Mouse (Mus musculus) CH12.LX (cell line): ENCODE measurements around the gene Wdfy3. TPM values are rescaled to one million over a fixed set of nuclear protein-coding genes. Genes with fewer than 3 reads are reported as not detected.

Experiments used
- DNase-seq: peaks from one replicate; pipeline ENCODE4 v3.0.0-alpha.2; 2013; ENCODE audit errors: extremely low read depth
- H3K27ac ChIP-seq: 2 replicates; pipeline ENCODE4 v1.5.1; 2012; ENCODE audit warnings: low read depth, mild to moderate bottlenecking, control low read depth, moderate library complexity; ENCODE audit not compliant: insufficient read depth
- H3K27me3 ChIP-seq: replicated peaks from 2 replicates; pipeline ENCODE3; 2012; ENCODE audit warnings: inconsistent platforms
- H3K36me3 ChIP-seq, 2 experiments: replicated peaks in 1 of 2; 2 replicates each; pipeline versions ENCODE3 to v1.6.1; 2012; ENCODE audit warnings: inconsistent platforms in 1 of 2, low read length in 1 of 2, mild to moderate bottlenecking in 1 of 2, mixed read lengths in 1 of 2, moderate library complexity in 1 of 2; ENCODE audit not compliant: control insufficient read depth in 1 of 2, insufficient read depth in 1 of 2
- H3K4me1 ChIP-seq, 2 experiments: 2 replicates each; pipeline ENCODE4 v1.6.1; 2012; ENCODE audit warnings: inconsistent platforms in 1 of 2, moderate library complexity in 1 of 2; ENCODE audit not compliant: insufficient read depth in 2 of 2, control insufficient read depth in 1 of 2
- H3K4me2 ChIP-seq: 2 replicates; pipeline ENCODE4 v1.6.1; 2012; ENCODE audit warnings: low read depth, mild to moderate bottlenecking, control low read depth; ENCODE audit not compliant: poor library complexity, insufficient read depth, severe bottlenecking
- H3K4me3 ChIP-seq, 3 experiments: fragments of 150-350 bp in 1 of 3; sonication (generic) in 1 of 3; replicated peaks in 1 of 3; 2 replicates each; pipeline versions ENCODE3 to v1.5.1; 2011 to 2012; ENCODE audit warnings: low read depth in 2 of 3, low read length in 2 of 3, mild to moderate bottlenecking in 2 of 3, moderate library complexity in 2 of 3, control low read depth in 1 of 3, improper control_type of control experiment in 1 of 3, inconsistent platforms in 1 of 3, mixed read lengths in 1 of 3; ENCODE audit not compliant: poor library complexity in 1 of 3
- H3K79me2 ChIP-seq: replicated peaks from 2 replicates; pipeline ENCODE4 v1.6.1; 2012; ENCODE audit warnings: mild to moderate bottlenecking, moderate library complexity; ENCODE audit not compliant: control insufficient read depth, poor library complexity, insufficient read depth, severe bottlenecking; ENCODE audit errors: extremely low read depth
- H3K9ac ChIP-seq: 2 replicates; pipeline ENCODE4 v1.6.1; 2012; ENCODE audit warnings: low read depth, mild to moderate bottlenecking, control low read depth, moderate library complexity; ENCODE audit not compliant: insufficient read depth
- H3K9me3 ChIP-seq: replicated peaks from 2 replicates; pipeline ENCODE3; 2012; ENCODE audit warnings: low read length, inconsistent platforms, mixed read lengths
- CTCF ChIP-seq, 2 experiments: IDR thresholded peaks in 1 of 2; conservative IDR thresholded peaks in 1 of 2; 2 replicates each; pipeline ENCODE4 v1.5.1; 2011 to 2012; ENCODE audit warnings: low read depth in 2 of 2, low read length in 2 of 2, improper control_type of control experiment in 1 of 2, inconsistent platforms in 1 of 2, mild to moderate bottlenecking in 1 of 2, moderate library complexity in 1 of 2
- E2F4 ChIP-seq: IDR thresholded peaks from 2 replicates; pipeline ENCODE4 v1.6.1; 2011; ENCODE audit warnings: low read depth, low read length, improper control_type of control experiment; ENCODE audit not compliant: insufficient replicate concordance
- ELF1 ChIP-seq: IDR thresholded peaks from 2 replicates; pipeline ENCODE4 v1.6.1; 2014; ENCODE audit warnings: low read depth, mild to moderate bottlenecking, inconsistent platforms, low read length, improper control_type of control experiment
- EP300 ChIP-seq: IDR thresholded peaks from 2 replicates; pipeline ENCODE4 v1.6.1; 2011; ENCODE audit warnings: low read length, improper control_type of control experiment
- ETS1 ChIP-seq: conservative IDR thresholded peaks from 2 replicates; pipeline ENCODE4 v1.6.1; 2012; ENCODE audit warnings: low read depth, mild to moderate bottlenecking, inconsistent platforms, low read length, improper control_type of control experiment, moderate library complexity
- HCFC1 ChIP-seq: IDR thresholded peaks from 2 replicates; pipeline ENCODE4 v1.6.1; 2012; ENCODE audit warnings: low read depth, mild to moderate bottlenecking, inconsistent platforms, low read length, improper control_type of control experiment
- IRF4 ChIP-seq: IDR thresholded peaks from 2 replicates; pipeline ENCODE4 v1.6.1; 2014; ENCODE audit warnings: low read depth, mild to moderate bottlenecking, inconsistent platforms, low read length, improper control_type of control experiment
- JUND ChIP-seq: conservative IDR thresholded peaks from 2 replicates; pipeline ENCODE4 v1.6.1; 2011; ENCODE audit warnings: low read depth, low read length, improper control_type of control experiment
- MAFK ChIP-seq: IDR thresholded peaks from 2 replicates; pipeline ENCODE4 v1.6.1; 2011; ENCODE audit warnings: low read length, improper control_type of control experiment; ENCODE audit not compliant: insufficient replicate concordance
- MAX ChIP-seq: IDR thresholded peaks from 2 replicates; pipeline ENCODE4 v1.6.1; 2011; ENCODE audit warnings: low read length, improper control_type of control experiment
- MAZ ChIP-seq: IDR thresholded peaks from 2 replicates; pipeline ENCODE4 v1.6.1; 2012; ENCODE audit warnings: low read depth, mild to moderate bottlenecking, inconsistent platforms, low read length, improper control_type of control experiment, moderate library complexity
- MEF2A ChIP-seq: IDR thresholded peaks from 2 replicates; pipeline ENCODE4 v1.6.1; 2014; ENCODE audit warnings: low read depth, mild to moderate bottlenecking, inconsistent platforms, low read length, improper control_type of control experiment, borderline replicate concordance
- MXI1 ChIP-seq: IDR thresholded peaks from 2 replicates; pipeline ENCODE4 v1.6.1; 2011; ENCODE audit warnings: mild to moderate bottlenecking, low read depth, low read length, improper control_type of control experiment
- NELFE ChIP-seq: IDR thresholded peaks from 2 replicates; pipeline ENCODE4 v1.6.1; 2011; ENCODE audit warnings: low read depth, low read length, improper control_type of control experiment
- POLR2AphosphoS2 ChIP-seq: IDR thresholded peaks from 2 replicates; pipeline ENCODE4 v1.6.1; 2011; ENCODE audit warnings: low read depth, low read length, improper control_type of control experiment
- SIN3A ChIP-seq: IDR thresholded peaks from 2 replicates; pipeline ENCODE4 v1.6.1; 2012; ENCODE audit warnings: low read length, improper control_type of control experiment, inconsistent platforms
- UBTF ChIP-seq: IDR thresholded peaks from 2 replicates; pipeline ENCODE4 v1.6.1; 2012; ENCODE audit warnings: low read depth, mild to moderate bottlenecking, inconsistent platforms, low read length, improper control_type of control experiment, moderate library complexity
- USF1 ChIP-seq: IDR thresholded peaks from 2 replicates; pipeline ENCODE4 v1.6.1; 2014; ENCODE audit warnings: low read depth, mild to moderate bottlenecking, inconsistent platforms, low read length, improper control_type of control experiment
- USF2 ChIP-seq: conservative IDR thresholded peaks from 2 replicates; pipeline ENCODE4 v1.6.1; 2011; ENCODE audit warnings: low read depth, low read length, improper control_type of control experiment
- ZKSCAN1 ChIP-seq: IDR thresholded peaks from 2 replicates; pipeline ENCODE4 v1.6.1; 2012; ENCODE audit warnings: low read depth, inconsistent platforms, low read length, improper control_type of control experiment, borderline replicate concordance
- ZMIZ1 ChIP-seq: IDR thresholded peaks from 2 replicates; pipeline ENCODE4 v1.6.1; 2012; ENCODE audit warnings: low read depth, mild to moderate bottlenecking, inconsistent platforms, low read length, improper control_type of control experiment
- dilution Hi-C: fragments of 300-500 bp; cut with MboI; formaldehyde crosslinking; loops from 2 replicates; pipeline ENCODE4 v1.14.3; 2020; ENCODE audit warnings: low sequenced_read_pairs; ENCODE audit not compliant: extremely low pct_unique_long_range_greater_than_20kb, extremely low pct_ligation_motif_present
- in situ Hi-C: fragments of 300-500 bp; cut with MboI; formaldehyde crosslinking; loops from 3 replicates; pipeline ENCODE4 v1.14.3; 2019; ENCODE audit warnings: low sequenced_read_pairs, low pct_ligation_motif_present, low pct_unique_long_range_greater_than_20kb, mixed read lengths
- polyA plus RNA-seq: library from polyadenylated mRNA; unstranded; fragments of >175 nt; gene quantifications from 2 replicates; pipeline ENCODE4 v1.2.1, GENCODE M21; 2012; ENCODE audit warnings: low read depth; ENCODE audit not compliant: insufficient read length
- total RNA-seq, 2 experiments: library from RNA; depleted of rRNA; stranded (reverse); fragments of 300-350 nt in 1 of 2; fragments of >200 nt in 1 of 2; gene quantifications; 2 replicates each; pipeline ENCODE4 v1.2.3; 2012 to 2014

The Wdfy3 gene
- total and polyA plus RNA-seq, 3 experiments = not detected

DNA sequence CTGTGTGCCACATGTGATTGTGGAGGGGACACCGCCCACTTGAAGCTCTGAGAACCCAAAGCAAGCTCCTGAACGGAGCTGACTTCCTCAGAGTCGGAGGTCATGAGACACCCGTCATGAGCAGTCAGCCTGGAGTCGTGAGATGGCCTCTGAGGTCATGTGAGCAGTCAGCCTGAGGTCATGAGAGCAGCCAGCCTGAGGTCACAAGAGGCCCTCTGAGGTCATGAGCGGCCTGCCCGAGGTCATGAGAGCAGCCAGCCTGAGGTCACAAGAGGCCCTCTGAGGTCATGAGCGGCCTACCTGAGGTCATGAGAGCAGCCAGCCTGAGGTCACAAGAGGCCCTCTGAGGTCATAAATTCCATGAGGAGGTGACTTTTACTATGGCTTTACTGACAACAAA is 120.4 kb downstream of the Wdfy3 start:
- H3K4me3 ChIP-seq = no peak overlapping the region
- in situ Hi-C loops = no loop called here
- no peak for DNase-seq
- dilution Hi-C loops = no loop called here
- no peak overlapping the region for H3K27ac ChIP-seq
- no peaks in the 10 kb centered on the region for H3K4me1 ChIP-seq
- peaks cover 60% of the 10 kb centered on the region for H3K9me3 ChIP-seq
- no peak overlapping the region for H3K9ac ChIP-seq
- TF ChIP-seq MAFK = no peak
- TF ChIP-seq IRF4 = no peak
- no peak for TF ChIP-seq ZMIZ1
- no peak for TF ChIP-seq USF1
- no peak for TF ChIP-seq EP300
- no peak for TF ChIP-seq MEF2A
- no peak for TF ChIP-seq CTCF (conservative IDR thresholded peaks at IDR 0.05 in 1 of 2, IDR thresholded peaks at IDR 0.05 in 1 of 2; ENCODE audit: low read depth in 2 of 2, low read length in 2 of 2)
- TF ChIP-seq E2F4 = no peak
- TF ChIP-seq MAZ = no peak
- TF ChIP-seq NELFE = no peak
- no peak for TF ChIP-seq USF2
- no peak for TF ChIP-seq JUND
- TF ChIP-seq UBTF = no peak
- H3K36me3 ChIP-seq = no peaks in the 10 kb centered on the region
- no peaks in the 10 kb centered on the region for H3K79me2 ChIP-seq
- H3K4me2 ChIP-seq = no peak overlapping the region
- H3K27me3 ChIP-seq = no peaks in the 10 kb centered on the region

DNA sequence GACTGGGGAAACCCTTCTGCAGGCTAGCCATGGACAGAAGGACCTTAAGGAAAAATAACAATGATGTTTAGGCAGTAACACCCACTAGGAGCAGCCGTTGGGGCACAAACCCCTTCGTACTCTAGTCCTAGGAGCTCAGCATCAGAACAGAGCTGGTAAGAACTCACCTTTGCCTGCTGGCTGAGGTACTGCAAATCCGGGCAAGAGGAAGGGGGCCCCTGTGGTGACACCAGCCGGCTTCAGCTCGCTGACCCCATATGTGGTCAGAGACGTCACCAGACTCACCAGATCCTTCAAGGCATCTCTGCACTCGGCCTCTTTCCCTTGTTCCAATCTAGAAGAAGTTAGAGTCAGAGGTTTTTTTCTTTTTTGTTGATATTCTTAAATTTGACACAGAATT is 121.1 kb downstream of the Wdfy3 start:
- no peak for TF ChIP-seq ZKSCAN1
- no peak for TF ChIP-seq ETS1
- no peak for TF ChIP-seq JUND
- TF ChIP-seq MXI1 = no peak
- no peak for TF ChIP-seq MAZ
- TF ChIP-seq MAFK = no peak
- no peak for TF ChIP-seq ELF1
- TF ChIP-seq IRF4 = no peak
- no peak for TF ChIP-seq USF2
- TF ChIP-seq MAX = no peak
- no peak for TF ChIP-seq ZMIZ1
- TF ChIP-seq SIN3A = no peak
- TF ChIP-seq CTCF (conservative IDR thresholded peaks at IDR 0.05 in 1 of 2, IDR thresholded peaks at IDR 0.05 in 1 of 2; ENCODE audit: low read depth in 2 of 2, low read length in 2 of 2) = no peak
- TF ChIP-seq MEF2A = no peak
- TF ChIP-seq HCFC1 = no peak
- TF ChIP-seq UBTF = no peak
- TF ChIP-seq POLR2AphosphoS2 = no peak
- TF ChIP-seq, all 38 proteins: peak for 0
- DNase-seq = no peak
- Histone ChIP-seq H3K9me3 (peaks cover 62% of the 10 kb centered on the region), H3K79me2 (no peaks in the 10 kb centered on the region), H3K27me3 (no peaks in the 10 kb centered on the region), H3K9ac (no peak overlapping the region), H3K36me3 (no peaks in the 10 kb centered on the region), H3K4me2 (no peak overlapping the region), H3K4me1 (no peaks in the 10 kb centered on the region), H3K27ac (no peak overlapping the region), H3K4me3 (no peak overlapping the region)
- in situ Hi-C loops = no loop called here
- dilution Hi-C loops = no loop called here
